ENCODE assay signal across 8 mouse cellular contexts in genomic region chr10:111420195-111420838, GRCm38 (mm10). TPM values are rescaled to one million over a fixed set of nuclear protein-coding genes. Genes with fewer than 3 reads are reported as not detected.
DNase-seq lines count a peak whose midpoint lies in the region; ATAC-seq and TF ChIP-seq lines count a peak whose summit lies in the region.

No protein-coding gene starts in this region.

- 0 out of 2 replicates have a peak overlapping the region, but pooled peaks have one; percentile 9 for H3K9ac ChIP-seq in lung, postnatal 0 days (replicated peaks; ENCODE audit: low read depth)
- H3K9ac ChIP-seq in limb, embryonic 15.5 days = no peak overlapping the region
- peak overlapping the region; percentile 31; the same call in 1 of the 2 replicates for H3K9ac ChIP-seq in stomach, postnatal 0 days (ENCODE audit: low read length)

- DNase-seq in cerebellum, adult 2 months = no peak
- DNase-seq in cerebellum, adult 9-11 months = no peak
- DNase-seq in lung, postnatal 0 days (ENCODE audit: low spot score) = peak; percentile 73
- DNase-seq in lung, postnatal 14 days = no peak
- DNase-seq in stomach, postnatal 0 days (ENCODE audit: low spot score) = no peak
- DNase-seq in gastrocnemius, postnatal 14 days = no peak
- no peak for DNase-seq in frontal cortex, postnatal 10 days (ENCODE audit: low spot score in 2 of 2)

- no peaks in the 10 kb centered on the region for H3K36me3 ChIP-seq in lung, postnatal 0 days (ENCODE audit: insufficient read depth, low read length)
- H3K36me3 ChIP-seq in limb, embryonic 15.5 days = no peaks in the 10 kb centered on the region
- H3K36me3 ChIP-seq in stomach, postnatal 0 days (ENCODE audit: control insufficient read depth, insufficient read depth, low read length) = no peaks in the 10 kb centered on the region

- peak overlapping the region; percentile 47 for H3K4me2 ChIP-seq in lung, postnatal 0 days (replicated peaks; ENCODE audit: low read depth, low read length)
- H3K4me2 ChIP-seq in limb, embryonic 15.5 days = peak overlapping the region; percentile 44
- peak overlapping the region; percentile 54 for H3K4me2 ChIP-seq in stomach, postnatal 0 days (replicated peaks; ENCODE audit: low read depth)

- no peak for TF ChIP-seq EP300 in lung, postnatal 0 days (IDR thresholded peaks at IDR 0.05)
- TF ChIP-seq EP300 in stomach, postnatal 0 days (optimal IDR thresholded peaks at IDR 0.05) = no peak

- H3K27me3 ChIP-seq in cerebellum, adult 2 months (ENCODE audit: control insufficient read depth, insufficient read depth, low read length) = no peaks in the 10 kb centered on the region
- H3K27me3 ChIP-seq in lung, postnatal 0 days (replicated peaks; ENCODE audit: insufficient read depth, low read length) = no peaks in the 10 kb centered on the region
- no peaks in the 10 kb centered on the region for H3K27me3 ChIP-seq in limb, embryonic 15.5 days
- no peaks in the 10 kb centered on the region for H3K27me3 ChIP-seq in stomach, postnatal 0 days (ENCODE audit: control insufficient read depth, insufficient read depth, low read length)

- intact Hi-C loops in gastrocnemius, postnatal 14 days (cut with DNase I; ENCODE audit: low total_unique reads) = no loop called here

- no peak overlapping the region for H3K27ac ChIP-seq in cerebellum, adult 2 months (ENCODE audit: insufficient read depth, low read length)
- peak overlapping the region; percentile 17; the same call in 1 of the 2 replicates for H3K27ac ChIP-seq in lung, postnatal 0 days (ENCODE audit: low read length)
- H3K27ac ChIP-seq in limb, embryonic 15.5 days = no peak overlapping the region
- H3K27ac ChIP-seq in stomach, postnatal 0 days (replicated peaks) = no peak overlapping the region

- no peak for TF ChIP-seq POLR2A in cerebellum, adult 2 months (IDR thresholded peaks at IDR 0.05; ENCODE audit: borderline replicate concordance, insufficient read depth, low read length)

- peak overlapping the region; percentile 28 for H3K4me3 ChIP-seq in cerebellum, adult 2 months (replicated peaks; ENCODE audit: insufficient read depth, low read depth, low read length)
- peak overlapping the region; percentile 6; the same call in 1 of the 2 replicates for H3K4me3 ChIP-seq in lung, postnatal 0 days (ENCODE audit: low read depth, low read length)
- H3K4me3 ChIP-seq in limb, embryonic 15.5 days = peak overlapping the region; percentile 20
- H3K4me3 ChIP-seq in stomach, postnatal 0 days (ENCODE audit: low read depth, low read length) = peak overlapping the region; percentile 22; the same call in 1 of the 2 replicates

- 19% methylated on average over 7 of the region's 7 CpGs for WGBS in cerebellum, adult 2 months
- 5% methylated on average over 7 of the region's 7 CpGs for WGBS in lung, postnatal 0 days
- 10% methylated on average over 7 of the region's 7 CpGs for WGBS in limb, embryonic 15.5 days
- WGBS in stomach, postnatal 0 days = 13% methylated on average over 7 of the region's 7 CpGs

- peak; percentile 87 for ATAC-seq in lung, postnatal 0 days
- no peak for ATAC-seq in limb, embryonic 15.5 days (ENCODE audit: insufficient number of reproducible peaks, low FRiP score, low TSS enrichment, low read depth)
- ATAC-seq in stomach, postnatal 0 days (ENCODE audit: low FRiP score, low TSS enrichment) = no peak

- no peaks in the 10 kb centered on the region for H3K9me3 ChIP-seq in lung, postnatal 0 days (ENCODE audit: low read length)
- no peaks in the 10 kb centered on the region for H3K9me3 ChIP-seq in limb, embryonic 15.5 days
- no peaks in the 10 kb centered on the region for H3K9me3 ChIP-seq in stomach, postnatal 0 days (ENCODE audit: control insufficient read depth, low read length)

- no peaks in the 10 kb centered on the region; the same call in 1 of the 2 replicates for H3K4me1 ChIP-seq in cerebellum, adult 2 months (ENCODE audit: control insufficient read depth, insufficient read depth, low read length)
- H3K4me1 ChIP-seq in lung, postnatal 0 days (ENCODE audit: insufficient read depth, low read depth, low read length) = peaks cover 5% of the 10 kb centered on the region; the same call in 1 of the 2 replicates
- H3K4me1 ChIP-seq in limb, embryonic 15.5 days = peaks cover 13% of the 10 kb centered on the region; the same call in 1 of the 2 replicates
- H3K4me1 ChIP-seq in stomach, postnatal 0 days (replicated peaks; ENCODE audit: control insufficient read depth, insufficient read depth) = no peaks in the 10 kb centered on the region

- TF ChIP-seq CTCF in cerebellum, adult 2 months (IDR thresholded peaks at IDR 0.05; ENCODE audit: borderline replicate concordance, insufficient read depth, low read depth, low read length) = no peak
- no peak for TF ChIP-seq CTCF in lung, postnatal 0 days (IDR thresholded peaks at IDR 0.05)
- no peak for TF ChIP-seq CTCF in stomach, postnatal 0 days (IDR thresholded peaks at IDR 0.05; ENCODE audit: low read depth)

RNA-seq across cellular contexts. Expression of gene Nap1l1, which starts 52.7 kb away (rescaled TPM):
- 108 and 117 TPM in 2 replicates for polyA plus RNA-seq in cerebellum, adult 2 months (2012; rRNA removed)
- 127 and 133 TPM in 2 replicates for polyA plus RNA-seq in lung, postnatal 0 days (2015; fragmentation: Nextera tagmentation; extraction: Ambion mirVana)
- polyA plus RNA-seq in limb, embryonic 15.5 days (2015; fragmentation: Nextera tagmentation; extraction: Ambion mirVana) = 186 and 213 TPM in 2 replicates
- 85.1 and 90.6 TPM in 2 replicates for polyA plus RNA-seq in stomach, postnatal 0 days (2015; fragmentation: Nextera tagmentation; extraction: Ambion mirVana)
- total RNA-seq in gastrocnemius, postnatal 14 days (2021) = 10 to 100 TPM; 43.8 to 49.0 TPM
